Mouse (Mus musculus): Measurements from ENCODE around the gene Rabep2. TPM values are rescaled to one million over a fixed set of nuclear protein-coding genes. Genes with fewer than 3 reads are reported as not detected.
A peak's percentile ranks its signal among the peaks of the same experiment; 100 is the strongest.

The Rabep2 gene
- polyA plus RNA-seq, 1 experiment, result 24.7 TPM

DNA sequence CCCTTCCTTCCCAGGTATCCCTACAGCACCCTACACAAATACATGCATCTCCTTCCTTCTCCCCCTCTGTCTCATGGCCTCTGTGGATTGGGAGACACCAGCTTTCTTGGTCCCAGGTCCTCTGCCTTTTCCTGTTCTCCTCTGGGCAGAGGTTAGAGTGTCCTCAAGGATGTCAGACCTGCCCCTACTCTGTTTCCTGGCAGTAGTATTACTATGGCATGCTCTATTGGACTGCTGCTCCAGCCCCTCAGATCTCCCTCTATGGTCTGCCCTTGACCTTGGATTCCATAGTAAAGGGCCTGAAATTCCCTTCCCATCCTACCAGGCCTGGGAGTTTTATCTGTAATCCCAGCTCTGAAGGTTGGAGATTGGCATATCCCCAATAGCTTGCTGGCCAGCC is 1.6 kb downstream of the Rabep2 start:
- Histone ChIP-seq H3K36me3 (ENCODE audit: control insufficient read depth, insufficient read depth, low read length) (no peaks in the 10 kb centered on the region), H3K27me3 (replicated peaks; ENCODE audit: control insufficient read depth, insufficient read depth, low read length) (no peaks in the 10 kb centered on the region), H3K27ac (ENCODE audit: insufficient read depth, low read depth, low read length) (no peak overlapping the region), H3K4me1 (ENCODE audit: control insufficient read depth, insufficient read depth, low read length) (no peaks in the 10 kb centered on the region; the same call in 1 of the 2 replicates), H3K4me3 (ENCODE audit: insufficient read depth, low read depth, low read length) (no peak overlapping the region)
- TF ChIP-seq POLR2A (IDR thresholded peaks at IDR 0.05; ENCODE audit: low read depth, low read length) (no peak), CTCF (conservative IDR thresholded peaks at IDR 0.05; ENCODE audit: insufficient read depth, insufficient read length, low read depth, low read length) (no peak)
- no peak for DNase-seq

DNA sequence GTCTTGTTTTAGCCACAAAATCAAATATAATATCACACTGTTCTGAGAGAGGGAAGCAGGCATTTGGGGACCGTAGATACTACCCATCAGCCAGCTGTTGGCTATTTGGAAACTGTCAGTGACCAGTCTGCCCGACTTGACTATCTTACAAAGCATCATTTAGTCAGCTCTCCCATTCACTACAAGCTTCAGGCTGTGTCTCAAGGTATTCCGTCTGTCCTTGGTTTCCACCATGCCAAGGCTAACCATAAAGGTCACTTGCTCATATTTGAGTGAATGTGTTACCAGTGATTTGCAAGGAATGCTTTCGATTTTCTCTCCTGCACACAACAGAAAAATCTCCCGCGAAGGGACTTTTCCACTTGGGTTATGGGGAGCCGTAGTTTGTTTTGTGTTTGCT is 6.2 kb downstream of the Rabep2 start:
- H3K27ac ChIP-seq (ENCODE audit: insufficient read depth, low read depth, low read length), result peak overlapping the region; percentile 64; the same call in 1 of the 2 replicates
- H3K4me3 ChIP-seq (ENCODE audit: insufficient read depth, low read depth, low read length), result no peak overlapping the region
- H3K36me3 ChIP-seq (ENCODE audit: control insufficient read depth, insufficient read depth, low read length), result no peaks in the 10 kb centered on the region
- no peaks in the 10 kb centered on the region for H3K27me3 ChIP-seq (replicated peaks; ENCODE audit: control insufficient read depth, insufficient read depth, low read length)
- 70% methylated on average over 7 of the region's 7 CpGs for WGBS
- peak; percentile 11 for DNase-seq
- no peaks in the 10 kb centered on the region; the same call in 1 of the 2 replicates for H3K4me1 ChIP-seq (ENCODE audit: control insufficient read depth, insufficient read depth, low read length)
- TF ChIP-seq CTCF (conservative IDR thresholded peaks at IDR 0.05; ENCODE audit: insufficient read depth, insufficient read length, low read depth, low read length) (no peak), POLR2A (IDR thresholded peaks at IDR 0.05; ENCODE audit: low read depth, low read length) (no peak)

DNA sequence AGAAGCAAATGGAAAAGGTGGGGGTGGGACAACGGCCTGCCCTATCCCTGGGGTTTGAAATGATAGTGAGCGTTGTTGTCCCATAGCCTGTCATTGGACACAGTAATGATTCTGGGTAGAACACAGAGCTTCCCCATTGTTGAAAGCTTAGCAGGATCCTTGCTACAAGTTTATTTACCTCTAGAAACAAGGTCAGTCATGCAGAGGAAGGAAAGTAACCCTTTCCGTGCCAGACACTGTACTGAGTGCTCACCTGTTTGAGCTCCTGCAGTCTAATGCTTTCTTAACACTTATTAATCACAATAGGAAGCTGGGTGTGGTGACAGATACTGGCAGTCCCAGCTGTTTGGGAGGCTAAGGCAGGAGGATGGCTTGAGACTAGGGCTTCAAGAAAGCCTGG is 7.2 kb downstream of the Rabep2 start:
- WGBS, result 68% methylated on average over 3 of the region's 3 CpGs
- no peak overlapping the region for H3K4me3 ChIP-seq (ENCODE audit: insufficient read depth, low read depth, low read length)

DNA sequence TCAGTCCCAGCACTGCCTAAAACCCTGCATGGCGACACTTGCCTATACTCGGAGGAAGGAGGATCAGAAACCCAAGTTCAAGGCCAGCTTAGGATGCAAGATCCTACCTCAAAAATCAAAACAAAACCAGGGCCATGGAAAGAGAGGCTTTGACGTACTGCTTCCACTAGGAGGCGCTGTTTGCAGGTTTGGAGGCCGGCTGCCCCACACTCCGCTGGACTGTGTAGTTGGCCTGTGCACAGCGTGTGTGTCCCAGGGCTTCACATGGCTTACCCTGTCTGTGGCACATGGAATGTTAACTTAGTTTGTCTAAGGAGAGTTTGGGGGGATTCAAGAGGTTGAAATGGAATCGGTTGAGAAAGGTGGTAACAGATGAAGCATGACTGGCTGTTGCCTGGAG is 8.3 kb downstream of the Rabep2 start:
- Histone ChIP-seq H3K4me3 (ENCODE audit: insufficient read depth, low read depth, low read length) (no peak overlapping the region), H3K4me1 (ENCODE audit: control insufficient read depth, insufficient read depth, low read length) (no peaks in the 10 kb centered on the region), H3K36me3 (ENCODE audit: control insufficient read depth, insufficient read depth, low read length) (no peaks in the 10 kb centered on the region), H3K27me3 (replicated peaks; ENCODE audit: control insufficient read depth, insufficient read depth, low read length) (no peaks in the 10 kb centered on the region), H3K27ac (ENCODE audit: insufficient read depth, low read depth, low read length) (no peak overlapping the region)
- 18% methylated on average over 8 of the region's 8 CpGs for WGBS
- TF ChIP-seq CTCF (conservative IDR thresholded peaks at IDR 0.05; ENCODE audit: insufficient read depth, insufficient read length, low read depth, low read length) (peak; percentile 87), POLR2A (IDR thresholded peaks at IDR 0.05; ENCODE audit: low read depth, low read length) (no peak)
- peak; percentile 50 for DNase-seq

More for the DNA sequence above, 7.2 kb downstream of the Rabep2 start:
- Histone ChIP-seq H3K27me3 (replicated peaks; ENCODE audit: control insufficient read depth, insufficient read depth, low read length) (no peaks in the 10 kb centered on the region), H3K27ac (ENCODE audit: insufficient read depth, low read depth, low read length) (no peak overlapping the region), H3K36me3 (ENCODE audit: control insufficient read depth, insufficient read depth, low read length) (no peaks in the 10 kb centered on the region), H3K4me1 (ENCODE audit: control insufficient read depth, insufficient read depth, low read length) (no peaks in the 10 kb centered on the region)
- TF ChIP-seq CTCF (conservative IDR thresholded peaks at IDR 0.05; ENCODE audit: insufficient read depth, insufficient read length, low read depth, low read length), result no peak
- no peak for TF ChIP-seq POLR2A (IDR thresholded peaks at IDR 0.05; ENCODE audit: low read depth, low read length)
- no peak for DNase-seq

DNA sequence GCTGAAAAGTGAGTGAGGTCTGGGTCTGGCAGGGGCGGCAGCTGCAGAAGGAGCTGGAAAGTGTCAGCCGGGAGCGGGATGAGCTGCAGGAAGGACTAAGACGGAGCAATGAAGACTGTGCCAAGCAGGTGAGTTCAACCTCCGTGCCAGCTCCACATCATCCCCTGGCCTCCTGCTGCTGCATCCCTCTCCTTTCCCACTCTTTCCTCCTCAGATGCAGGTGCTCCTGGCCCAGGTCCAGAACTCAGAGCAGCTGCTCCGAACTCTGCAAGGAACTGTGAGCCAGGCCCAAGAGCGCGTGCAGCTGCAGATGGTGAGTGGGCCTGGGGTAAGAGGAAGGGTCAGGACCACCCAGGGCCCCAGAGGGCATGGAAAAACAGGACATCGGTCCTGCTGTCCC is 11.6 kb downstream of the Rabep2 start:
- H3K36me3 ChIP-seq (ENCODE audit: control insufficient read depth, insufficient read depth, low read length), result peaks cover 5% of the 10 kb centered on the region
- TF ChIP-seq POLR2A (IDR thresholded peaks at IDR 0.05; ENCODE audit: low read depth, low read length) (no peak), CTCF (conservative IDR thresholded peaks at IDR 0.05; ENCODE audit: insufficient read depth, insufficient read length, low read depth, low read length) (no peak)
- DNase-seq, result no peak
- no peak overlapping the region for H3K4me3 ChIP-seq (ENCODE audit: insufficient read depth, low read depth, low read length)
- no peak overlapping the region for H3K27ac ChIP-seq (ENCODE audit: insufficient read depth, low read depth, low read length)
- H3K4me1 ChIP-seq (ENCODE audit: control insufficient read depth, insufficient read depth, low read length), result no peaks in the 10 kb centered on the region
- 85% methylated on average over 9 of the region's 9 CpGs for WGBS
- no peaks in the 10 kb centered on the region for H3K27me3 ChIP-seq (replicated peaks; ENCODE audit: control insufficient read depth, insufficient read depth, low read length)

DNA sequence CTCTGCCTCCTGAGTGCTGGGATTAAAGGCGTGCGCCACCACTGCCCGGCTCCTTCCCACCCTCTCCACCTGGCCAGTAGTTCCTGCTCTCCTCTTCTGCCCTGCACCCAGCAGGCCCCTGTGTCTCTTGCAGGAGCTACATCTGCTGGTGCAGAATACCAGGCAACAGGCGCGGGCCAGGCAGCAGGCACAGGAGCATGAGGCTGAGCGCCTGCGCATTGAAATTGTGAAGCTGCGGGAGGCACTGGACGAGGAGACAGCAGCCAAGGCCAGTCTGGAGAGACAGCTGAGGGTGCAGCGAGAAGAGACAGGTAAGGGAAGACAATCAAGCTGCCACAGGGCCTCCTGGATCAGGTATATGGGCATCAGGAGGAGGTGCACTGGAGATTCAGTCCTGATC is 15.4 kb downstream of the Rabep2 start:
- DNase-seq, result no peak
- H3K27me3 ChIP-seq (replicated peaks; ENCODE audit: control insufficient read depth, insufficient read depth, low read length), result no peaks in the 10 kb centered on the region
- 96% methylated on average over 10 of the region's 10 CpGs for WGBS
- H3K36me3 ChIP-seq (ENCODE audit: control insufficient read depth, insufficient read depth, low read length), result peaks cover 5% of the 10 kb centered on the region
- TF ChIP-seq POLR2A (IDR thresholded peaks at IDR 0.05; ENCODE audit: low read depth, low read length) (no peak), CTCF (conservative IDR thresholded peaks at IDR 0.05; ENCODE audit: insufficient read depth, insufficient read length, low read depth, low read length) (no peak)
- no peak overlapping the region for H3K27ac ChIP-seq (ENCODE audit: insufficient read depth, low read depth, low read length)
- no peaks in the 10 kb centered on the region for H3K4me1 ChIP-seq (ENCODE audit: control insufficient read depth, insufficient read depth, low read length)
- no peak overlapping the region for H3K4me3 ChIP-seq (ENCODE audit: insufficient read depth, low read depth, low read length)

DNA sequence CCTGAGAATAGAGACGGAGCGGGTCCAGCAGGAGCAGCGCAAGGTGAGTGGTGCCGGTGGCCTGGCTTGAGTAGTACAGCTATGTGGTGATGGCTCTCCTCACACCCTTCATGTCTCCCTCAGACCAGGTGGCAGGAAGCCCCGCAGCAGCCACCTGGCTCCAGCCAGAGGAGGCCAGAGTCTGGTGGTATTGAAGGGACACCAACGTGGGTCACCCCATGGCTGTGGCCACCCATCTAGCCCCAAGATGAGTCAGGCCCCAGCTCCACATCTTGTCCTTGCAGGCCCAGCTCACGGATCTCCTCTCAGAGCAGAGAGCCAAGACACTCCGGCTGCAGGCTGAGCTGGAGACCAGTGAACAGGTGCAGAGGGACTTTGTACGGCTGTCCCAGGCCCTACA is 16.0 kb downstream of the Rabep2 start:
- Histone ChIP-seq H3K27me3 (replicated peaks; ENCODE audit: control insufficient read depth, insufficient read depth, low read length) (no peaks in the 10 kb centered on the region), H3K4me3 (ENCODE audit: insufficient read depth, low read depth, low read length) (no peak overlapping the region), H3K4me1 (ENCODE audit: control insufficient read depth, insufficient read depth, low read length) (no peaks in the 10 kb centered on the region), H3K36me3 (ENCODE audit: control insufficient read depth, insufficient read depth, low read length) (peaks cover 5% of the 10 kb centered on the region), H3K27ac (ENCODE audit: insufficient read depth, low read depth, low read length) (no peak overlapping the region)
- WGBS, result 92% methylated on average over 9 of the region's 9 CpGs
- TF ChIP-seq POLR2A (IDR thresholded peaks at IDR 0.05; ENCODE audit: low read depth, low read length) (no peak), CTCF (conservative IDR thresholded peaks at IDR 0.05; ENCODE audit: insufficient read depth, insufficient read length, low read depth, low read length) (no peak)
- no peak for DNase-seq

Measured in kidney, adult 2 months (tissue).